Mouse (Mus musculus): ENCODE measurements around the gene Srrm1. TPM values are rescaled to one million over a fixed set of nuclear protein-coding genes. Genes with fewer than 3 reads are reported as not detected.
A peak's percentile ranks its signal among the peaks of the same experiment; 100 is the strongest.

The Srrm1 gene
- polyA plus RNA-seq, 1 experiment from 2014 or later, result 152 TPM

DNA sequence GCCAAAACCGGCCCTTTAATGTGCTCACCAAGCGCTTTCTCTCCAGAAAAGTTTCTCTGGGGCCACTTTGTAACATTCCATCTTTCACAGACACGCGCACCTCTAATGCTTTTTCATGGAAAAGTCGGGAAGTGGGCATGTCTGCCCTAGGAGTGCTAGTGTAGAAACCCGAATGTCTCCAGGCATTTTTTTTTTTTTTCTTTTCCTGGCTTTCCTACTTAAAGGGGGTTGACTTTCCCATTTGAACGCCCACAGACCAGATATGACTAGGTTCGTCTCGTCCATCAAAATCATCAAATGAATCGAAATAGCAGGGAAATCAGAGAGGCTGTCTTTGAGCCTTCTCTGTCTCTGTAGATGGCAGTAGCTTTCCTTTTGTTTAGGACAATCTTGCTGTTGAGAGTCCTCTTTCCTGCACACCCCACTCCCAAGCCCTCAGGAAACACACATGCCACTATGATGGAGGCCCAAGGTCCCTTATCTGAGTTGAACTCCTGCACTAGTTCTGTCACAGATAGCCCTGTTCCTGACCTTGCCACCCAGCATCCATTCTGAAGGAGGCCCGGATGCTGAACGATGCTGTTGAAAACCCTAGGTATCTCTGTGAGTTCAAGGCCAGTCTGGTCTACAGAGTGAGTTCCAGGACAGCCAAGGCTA lies 801 bp upstream of the Srrm1 start:
- H3K27ac ChIP-seq, result peak overlapping the region; percentile 97
- ATAC-seq (replicated peaks; ENCODE audit: insufficient number of reproducible peaks, insufficient read depth, low FRiP score, low read depth), result no peak
- 8% methylated on average over 12 of the region's 12 CpGs for whole genome bisulfite sequencing

GRCm38 (mm10) chr4:135352326-135353065 lies 625 bp downstream of the Srrm1 start:
- peak; percentile 23; the same call in 1 of the 2 replicates for ATAC-seq (replicated peaks; ENCODE audit: insufficient number of reproducible peaks, insufficient read depth, low FRiP score, low read depth)
- Histone ChIP-seq H3K36me3 (peaks cover 8% of the 10 kb centered on the region), H3K4me3 (peak overlapping the region; percentile 72), H3K9ac (peak overlapping the region; percentile 97), H3K4me1 (replicated peaks) (peaks cover 20% of the 10 kb centered on the region), H3K27ac (peak overlapping the region; percentile 82), H3K9me3 (replicated peaks) (no peaks in the 10 kb centered on the region), H3K27me3 (no peaks in the 10 kb centered on the region), H3K4me2 (peak overlapping the region; percentile 73)
- WGBS, result under 1% methylated on average over 67 of the region's 67 CpGs

More for the DNA sequence above, 801 bp upstream of the Srrm1 start:
- Histone ChIP-seq H3K9me3 (replicated peaks) (no peaks in the 10 kb centered on the region), H3K4me2 (peak overlapping the region; percentile 78), H3K9ac (peak overlapping the region; percentile 57), H3K36me3 (peaks cover 3% of the 10 kb centered on the region; the same call in 1 of the 2 replicates), H3K27me3 (no peaks in the 10 kb centered on the region), H3K4me1 (replicated peaks) (peaks cover 20% of the 10 kb centered on the region), H3K4me3 (peak overlapping the region; percentile 72)

- H3K4me2 ChIP-seq, result no peak overlapping the region
- no peaks in the 10 kb centered on the region for H3K9me3 ChIP-seq (replicated peaks)
- WGBS, result 82% methylated on average over 14 of the region's 14 CpGs
- H3K4me3 ChIP-seq, result no peak overlapping the region
- no peak overlapping the region for H3K9ac ChIP-seq
- no peaks in the 10 kb centered on the region for H3K27me3 ChIP-seq
- H3K36me3 ChIP-seq, result peaks cover 97% of the 10 kb centered on the region
- no peak for ATAC-seq (replicated peaks; ENCODE audit: insufficient number of reproducible peaks, insufficient read depth, low FRiP score, low read depth)
- no peaks in the 10 kb centered on the region for H3K4me1 ChIP-seq (replicated peaks)
- no peak overlapping the region for H3K27ac ChIP-seq
These were observed 15.7 kb downstream of the Srrm1 start for GRCm38 (mm10) chr4:135337376-135337942.

DNA sequence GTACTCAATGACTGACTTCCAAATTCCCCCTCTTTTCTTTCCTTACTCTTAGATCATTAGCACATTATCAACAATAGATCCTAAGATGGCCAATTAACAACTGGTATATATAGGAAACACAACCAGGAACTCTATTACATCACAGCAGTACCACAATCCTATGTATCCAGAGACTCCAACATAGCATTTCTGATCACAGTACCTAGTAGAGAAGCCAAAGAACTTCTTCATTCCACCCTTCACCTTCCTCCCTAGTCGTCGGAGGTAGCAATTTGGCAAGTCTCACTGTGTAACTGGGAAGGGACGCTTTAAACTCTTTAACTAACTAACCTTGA lies 17.1 kb downstream of the Srrm1 start:
- H3K9ac ChIP-seq, result no peak overlapping the region
- WGBS, result 79% methylated on average over 3 of the region's 3 CpGs
- no peak for ATAC-seq (replicated peaks; ENCODE audit: insufficient number of reproducible peaks, insufficient read depth, low FRiP score, low read depth)
- no peak overlapping the region for H3K4me3 ChIP-seq
- no peaks in the 10 kb centered on the region for H3K9me3 ChIP-seq (replicated peaks)
- no peaks in the 10 kb centered on the region for H3K4me1 ChIP-seq (replicated peaks)
- peaks cover 97% of the 10 kb centered on the region for H3K36me3 ChIP-seq
- no peaks in the 10 kb centered on the region for H3K27me3 ChIP-seq
- no peak overlapping the region for H3K4me2 ChIP-seq
- no peak overlapping the region for H3K27ac ChIP-seq

- no peak overlapping the region for H3K9ac ChIP-seq
- no peak overlapping the region for H3K27ac ChIP-seq
- H3K4me3 ChIP-seq, result no peak overlapping the region
- no peaks in the 10 kb centered on the region for H3K4me1 ChIP-seq (replicated peaks)
- no peaks in the 10 kb centered on the region for H3K27me3 ChIP-seq
- 89% methylated on average over 9 of the region's 9 CpGs for WGBS
- H3K36me3 ChIP-seq, result peaks cover 95% of the 10 kb centered on the region
- ATAC-seq (replicated peaks; ENCODE audit: insufficient number of reproducible peaks, insufficient read depth, low FRiP score, low read depth), result no peak
- H3K4me2 ChIP-seq, result no peak overlapping the region
- H3K9me3 ChIP-seq (replicated peaks), result no peaks in the 10 kb centered on the region
These were observed 17.6 kb downstream of the Srrm1 start for GRCm38 (mm10) chr4:135335327-135336022.

DNA sequence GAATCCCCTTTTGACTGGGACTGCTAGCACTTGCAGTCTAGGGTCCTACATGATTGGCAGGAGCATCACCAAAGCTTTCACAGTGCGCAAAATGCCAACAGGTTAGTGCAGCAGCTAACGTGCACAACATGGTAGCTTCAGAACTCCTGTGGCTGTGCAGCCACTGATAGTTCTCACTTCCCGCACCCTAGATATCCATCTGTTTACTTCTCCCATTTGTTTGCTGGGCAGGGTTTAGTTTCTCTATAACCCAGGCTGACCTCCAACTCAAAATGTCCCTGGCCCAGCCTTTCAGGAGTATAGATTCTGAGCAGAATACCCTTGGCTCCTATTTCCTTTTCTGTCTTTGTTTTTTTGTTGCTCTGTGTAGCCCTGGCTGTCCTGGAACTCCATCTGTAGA lies 26.7 kb downstream of the Srrm1 start:
- no peak overlapping the region for H3K4me3 ChIP-seq
- no peak overlapping the region for H3K4me2 ChIP-seq
- no peak for ATAC-seq (replicated peaks; ENCODE audit: insufficient number of reproducible peaks, insufficient read depth, low FRiP score, low read depth)
- no peak overlapping the region for H3K27ac ChIP-seq
- H3K9ac ChIP-seq, result no peak overlapping the region
- H3K27me3 ChIP-seq, result no peaks in the 10 kb centered on the region
- no peaks in the 10 kb centered on the region for H3K4me1 ChIP-seq (replicated peaks)
- H3K36me3 ChIP-seq, result peaks cover 94% of the 10 kb centered on the region
- WGBS, result 93% methylated on average over 3 of the region's 3 CpGs
- H3K9me3 ChIP-seq (replicated peaks), result no peaks in the 10 kb centered on the region

DNA sequence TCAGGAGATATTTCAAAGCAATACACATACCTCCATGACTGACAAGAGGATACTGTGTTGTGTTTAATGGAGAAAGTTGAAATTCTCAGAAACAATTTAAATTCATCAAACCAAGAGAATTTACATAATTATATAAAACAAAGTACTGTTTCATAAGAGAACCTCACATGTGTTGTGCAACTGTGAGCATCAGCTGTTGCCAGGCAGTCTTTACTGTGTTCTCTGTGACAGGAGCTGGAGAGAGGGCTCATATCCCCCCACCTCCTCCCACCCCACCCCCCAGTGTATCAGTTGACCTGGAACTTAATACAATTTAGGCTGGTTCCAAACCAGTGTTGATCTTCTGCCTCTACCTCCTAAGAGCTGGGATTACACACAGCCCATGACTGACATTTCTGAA lies 27.1 kb downstream of the Srrm1 start:
- ATAC-seq (replicated peaks; ENCODE audit: insufficient number of reproducible peaks, insufficient read depth, low FRiP score, low read depth), result no peak
- no peaks in the 10 kb centered on the region for H3K9me3 ChIP-seq (replicated peaks)
- no peak overlapping the region for H3K27ac ChIP-seq
- no peak overlapping the region for H3K4me3 ChIP-seq
- H3K27me3 ChIP-seq, result no peaks in the 10 kb centered on the region
- H3K9ac ChIP-seq, result no peak overlapping the region
- H3K4me2 ChIP-seq, result no peak overlapping the region
- H3K4me1 ChIP-seq (replicated peaks), result no peaks in the 10 kb centered on the region
- H3K36me3 ChIP-seq, result peaks cover 94% of the 10 kb centered on the region

DNA sequence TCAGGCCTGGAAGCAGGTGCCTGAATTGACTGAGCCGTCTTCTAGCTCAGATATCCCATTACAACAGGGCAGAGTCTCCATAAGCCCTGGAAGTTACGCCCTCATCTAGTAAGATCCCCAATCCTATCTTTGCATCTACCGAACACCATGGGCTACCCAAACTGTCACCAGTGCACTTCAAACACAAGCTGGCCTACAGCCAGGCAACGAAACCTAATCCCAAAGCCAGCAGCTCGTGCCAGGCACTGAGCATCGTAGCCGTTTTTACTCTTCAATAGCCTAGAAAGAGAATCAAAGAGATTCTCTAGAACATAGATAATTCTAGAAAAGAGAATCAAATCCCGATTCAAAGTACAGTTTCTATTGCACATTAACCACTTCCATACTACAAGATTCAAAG lies 30.1 kb downstream of the Srrm1 start:
- no peaks in the 10 kb centered on the region for H3K27me3 ChIP-seq
- H3K4me3 ChIP-seq, result no peak overlapping the region
- ATAC-seq (replicated peaks; ENCODE audit: insufficient number of reproducible peaks, insufficient read depth, low FRiP score, low read depth), result no peak
- 79% methylated on average over 8 of the region's 8 CpGs for WGBS
- H3K4me1 ChIP-seq (replicated peaks), result no peaks in the 10 kb centered on the region
- no peaks in the 10 kb centered on the region for H3K9me3 ChIP-seq (replicated peaks)
- peaks cover 90% of the 10 kb centered on the region for H3K36me3 ChIP-seq
- H3K4me2 ChIP-seq, result no peak overlapping the region
- no peak overlapping the region for H3K9ac ChIP-seq
- H3K27ac ChIP-seq, result no peak overlapping the region

DNA sequence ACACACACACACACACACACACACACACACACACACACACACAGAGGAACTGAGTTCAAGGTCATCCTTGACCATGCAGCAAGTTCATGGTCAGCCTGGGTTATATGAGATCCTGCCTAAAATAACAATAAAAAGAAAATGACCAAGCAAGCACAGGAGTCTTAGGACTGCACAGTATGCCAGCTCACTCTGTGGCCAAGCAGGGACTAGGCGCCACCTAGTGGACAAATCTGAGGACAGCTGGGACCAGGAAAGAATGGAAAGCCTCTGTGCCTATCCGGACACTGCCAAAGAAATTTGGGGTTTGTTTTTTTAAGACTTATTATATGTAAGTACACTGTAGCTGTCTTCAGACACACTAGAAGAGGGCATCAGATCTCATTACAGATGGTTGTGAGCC lies 35.2 kb downstream of the Srrm1 start:
- no peak overlapping the region for H3K9ac ChIP-seq
- ATAC-seq (replicated peaks; ENCODE audit: insufficient number of reproducible peaks, insufficient read depth, low FRiP score, low read depth), result peak; percentile 32; the same call in 1 of the 2 replicates
- H3K4me2 ChIP-seq, result no peak overlapping the region
- H3K4me1 ChIP-seq (replicated peaks), result peaks cover 30% of the 10 kb centered on the region
- H3K36me3 ChIP-seq, result peaks cover 42% of the 10 kb centered on the region
- no peaks in the 10 kb centered on the region for H3K9me3 ChIP-seq (replicated peaks)
- H3K27ac ChIP-seq, result peak overlapping the region; percentile 64
- no peaks in the 10 kb centered on the region for H3K27me3 ChIP-seq
- H3K4me3 ChIP-seq, result no peak overlapping the region
- WGBS, result 19% methylated on average over 2 of the region's 2 CpGs

DNA sequence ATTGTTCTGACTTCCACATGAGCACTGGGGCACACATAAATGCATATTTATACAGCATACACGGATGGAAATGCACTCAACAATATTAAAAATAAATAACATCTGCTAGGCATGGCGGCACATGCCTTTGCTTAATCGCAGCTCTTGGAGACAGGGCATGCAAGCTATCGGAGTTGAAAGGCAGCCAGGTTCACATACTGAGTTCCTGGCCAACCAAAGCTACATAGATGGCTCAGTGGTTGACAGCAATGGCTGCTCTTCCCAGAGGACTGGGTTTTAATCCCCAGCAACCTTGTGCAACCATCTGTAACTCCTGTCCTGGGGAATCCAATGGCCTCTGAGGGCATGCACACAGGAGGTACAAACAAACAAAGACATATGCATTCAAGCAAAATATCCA lies 35.6 kb downstream of the Srrm1 start:
- Histone ChIP-seq H3K9ac (no peak overlapping the region), H3K27ac (peak overlapping the region; percentile 64), H3K36me3 (peaks cover 38% of the 10 kb centered on the region), H3K9me3 (replicated peaks) (no peaks in the 10 kb centered on the region), H3K4me1 (replicated peaks) (peaks cover 35% of the 10 kb centered on the region), H3K4me2 (no peak overlapping the region), H3K27me3 (no peaks in the 10 kb centered on the region), H3K4me3 (no peak overlapping the region)
- WGBS, result 63% methylated on average over 4 of the region's 4 CpGs
- ATAC-seq (replicated peaks; ENCODE audit: insufficient number of reproducible peaks, insufficient read depth, low FRiP score, low read depth), result no peak

GRCm38 (mm10) chr4:135315287-135315686 lies 37.8 kb downstream of the Srrm1 start:
- no peak overlapping the region for H3K9ac ChIP-seq
- H3K4me2 ChIP-seq, result no peak overlapping the region
- no peak overlapping the region for H3K4me3 ChIP-seq
- WGBS, result 91% methylated on average over 9 of the region's 9 CpGs
- H3K27me3 ChIP-seq, result no peaks in the 10 kb centered on the region
- peaks cover 17% of the 10 kb centered on the region for H3K36me3 ChIP-seq
- ATAC-seq (replicated peaks; ENCODE audit: insufficient number of reproducible peaks, insufficient read depth, low FRiP score, low read depth), result no peak
- H3K9me3 ChIP-seq (replicated peaks), result no peaks in the 10 kb centered on the region
- H3K4me1 ChIP-seq (replicated peaks), result peaks cover 44% of the 10 kb centered on the region
- no peak overlapping the region for H3K27ac ChIP-seq

All from heart, embryonic 15.5 days (tissue).